Comparison of ENCODE assay signal across 13 mouse cellular contexts in genomic region chr17:56936731-56937130, GRCm38 (mm10). TPM values are rescaled to one million over a fixed set of nuclear protein-coding genes. Genes with fewer than 3 reads are reported as not detected.
"Had no signal": no experiment of that assay in that cellular context is flagged by ENCODE, and none has a peak within 500 bp of the region (broad histone marks: within the 10 kb centered on the region; RNA-seq: fewer than 3 reads in every experiment).

No protein-coding gene starts in this region.

- DNase-seq: retina, postnatal 1 day; right cerebral cortex, adult 18-20 months; right cerebral cortex, postnatal 14 days; right cerebral cortex, postnatal 25 days; right cerebral cortex, postnatal 4 days; spleen, adult 18-20 months; thymus, adult 18-20 months; thymus, adult 2 months; thymus, postnatal 14 days; thymus, postnatal 25 days; thymus, postnatal 36 days; thymus, postnatal 4 days had no signal

RNA-seq across cellular contexts. Expression of gene Acer1, which starts 45.2 kb away (rescaled TPM):
- total RNA-seq: neutrophil, adult 5-6 weeks had no signal
